Mouse (Mus musculus): ENCODE measurements around the gene Soat2.

Gene Soat2

DNA sequence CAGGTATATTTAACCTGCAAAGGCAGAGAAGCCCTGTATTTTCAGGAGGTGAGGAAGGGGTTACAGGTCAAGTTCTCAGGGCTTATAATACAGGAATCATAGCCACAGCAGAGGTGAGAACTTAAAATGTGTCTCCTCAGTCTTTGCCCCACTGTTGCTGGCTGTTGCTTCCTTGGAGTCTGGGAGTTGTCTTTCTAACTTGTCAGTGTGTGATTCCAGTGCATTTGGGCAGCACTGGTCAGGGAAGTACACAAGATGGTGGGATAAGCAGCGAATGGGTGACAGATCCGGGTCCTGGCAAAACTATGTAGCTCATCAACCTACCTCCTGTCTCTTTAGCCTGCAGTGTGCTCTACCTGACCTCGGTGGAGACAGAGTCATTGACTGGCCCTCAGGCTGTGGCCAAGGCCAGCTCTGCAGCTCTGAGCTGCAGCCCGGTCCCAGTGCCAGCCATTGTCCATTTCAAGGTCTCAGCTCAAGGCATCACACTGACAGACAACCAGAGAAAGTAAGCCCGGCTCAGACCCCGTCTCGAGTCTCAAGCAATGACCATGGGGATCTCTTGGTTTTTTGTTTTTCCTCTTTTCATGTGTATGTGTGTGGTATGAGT lies 35.6 kb upstream of the Soat2 start:
- no peak for DNase-seq (ENCODE audit: low spot score)

DNA sequence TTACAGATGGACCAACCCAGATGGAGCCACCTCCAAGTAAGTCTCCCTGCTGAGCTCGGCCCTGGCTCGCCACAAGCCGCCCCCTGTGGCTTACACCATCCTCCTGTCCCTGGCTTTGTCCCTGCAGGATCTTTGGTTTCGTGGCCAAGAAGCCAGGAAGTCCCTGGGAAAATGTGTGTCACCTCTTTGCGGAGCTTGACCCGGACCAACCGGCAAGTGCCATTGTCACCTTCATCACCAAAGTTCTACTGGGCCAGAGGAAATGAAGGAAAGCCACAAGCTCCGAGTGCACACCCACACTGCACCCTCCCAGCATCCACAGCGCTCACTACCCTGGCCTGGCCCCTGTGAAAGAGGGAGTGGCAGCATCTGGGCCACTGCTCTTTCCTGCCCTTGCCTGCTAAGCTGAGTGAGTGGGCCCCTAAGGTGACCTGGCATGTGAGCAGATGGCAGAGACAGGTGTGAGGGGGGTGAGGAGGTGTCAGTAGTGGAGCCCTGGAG lies 34.5 kb upstream of the Soat2 start:
- DNase-seq (ENCODE audit: low spot score): no peak

DNA sequence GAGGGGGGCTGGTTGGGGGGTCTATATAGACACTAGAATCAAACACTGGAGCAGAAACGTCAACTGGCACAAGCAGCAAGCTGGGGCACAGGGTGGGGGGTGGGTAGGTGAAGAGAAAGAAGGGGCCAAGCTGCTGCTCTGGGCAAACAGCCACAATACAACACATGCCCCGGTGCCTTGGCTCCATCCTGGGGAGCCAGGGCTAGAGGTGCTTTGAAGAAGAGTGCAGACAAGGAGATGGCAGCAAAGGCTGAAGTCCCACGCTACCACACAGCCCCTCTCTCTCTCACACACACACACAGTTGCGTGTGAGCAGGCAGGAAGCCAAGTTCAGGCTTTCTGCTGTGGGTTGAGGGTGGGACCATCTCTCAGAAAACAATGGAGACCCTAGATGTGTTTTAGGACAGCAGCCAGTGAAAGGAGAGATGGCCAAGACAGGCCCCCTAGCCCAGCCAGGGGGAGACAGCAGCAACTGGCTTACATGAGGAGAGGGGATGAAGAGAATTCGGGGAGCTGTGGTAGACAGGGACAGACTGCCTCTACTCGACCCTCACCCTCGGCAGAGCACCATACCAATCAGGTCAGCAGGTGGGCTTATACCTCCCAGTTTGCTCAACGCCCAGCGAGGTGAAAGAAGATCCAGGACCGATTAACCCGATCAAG lies 33.4 kb upstream of the Soat2 start:
- DNase-seq (ENCODE audit: low spot score): no peak

DNA sequence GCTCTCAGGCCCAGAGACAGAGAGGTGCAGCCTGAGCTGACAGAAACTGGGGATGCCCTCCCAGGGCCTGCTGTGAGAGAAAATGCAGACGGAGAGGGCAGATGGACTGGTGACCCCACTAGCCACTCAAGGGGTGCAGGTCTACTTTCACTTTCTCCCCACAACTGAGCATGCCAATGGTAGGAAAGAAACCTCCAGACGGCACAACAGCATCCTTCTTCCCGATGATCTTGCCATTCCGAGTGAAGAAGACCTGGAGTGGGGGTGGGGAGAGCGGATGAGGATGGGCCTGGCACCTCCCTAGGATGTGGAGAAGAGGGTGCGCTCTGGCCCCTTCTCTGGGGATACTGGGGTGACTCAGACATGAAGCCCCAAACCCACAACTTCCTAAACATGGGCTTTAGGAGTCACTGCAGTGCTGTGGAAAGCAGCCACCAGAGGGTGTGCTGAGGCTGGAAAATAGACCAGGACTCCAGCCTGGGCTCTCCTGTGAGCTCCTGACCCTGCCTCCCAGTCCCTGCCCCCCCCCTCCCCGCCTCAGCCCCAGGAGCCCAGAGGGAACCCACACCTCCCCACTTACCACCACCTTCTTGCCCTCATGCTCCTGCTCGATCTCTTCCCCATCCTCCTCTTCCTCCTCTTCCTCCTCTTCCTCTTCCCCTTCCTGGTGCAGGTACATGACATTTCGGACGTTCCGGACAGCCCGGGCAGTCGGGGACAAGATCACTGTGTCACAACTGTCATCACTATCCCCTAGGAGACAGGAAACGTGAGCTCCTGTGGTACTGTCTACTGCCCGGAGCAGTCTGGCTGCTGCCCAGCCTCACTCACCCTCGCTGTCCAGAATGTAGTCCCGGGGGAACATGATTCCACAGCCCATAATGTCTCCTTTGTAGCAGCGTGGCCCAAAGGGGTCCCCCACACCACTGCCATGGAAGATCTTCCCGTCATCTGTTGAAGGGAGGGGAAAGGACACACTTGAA lies 32.6 kb upstream of the Soat2 start:
- DNase-seq (ENCODE audit: low spot score): no peak

DNA sequence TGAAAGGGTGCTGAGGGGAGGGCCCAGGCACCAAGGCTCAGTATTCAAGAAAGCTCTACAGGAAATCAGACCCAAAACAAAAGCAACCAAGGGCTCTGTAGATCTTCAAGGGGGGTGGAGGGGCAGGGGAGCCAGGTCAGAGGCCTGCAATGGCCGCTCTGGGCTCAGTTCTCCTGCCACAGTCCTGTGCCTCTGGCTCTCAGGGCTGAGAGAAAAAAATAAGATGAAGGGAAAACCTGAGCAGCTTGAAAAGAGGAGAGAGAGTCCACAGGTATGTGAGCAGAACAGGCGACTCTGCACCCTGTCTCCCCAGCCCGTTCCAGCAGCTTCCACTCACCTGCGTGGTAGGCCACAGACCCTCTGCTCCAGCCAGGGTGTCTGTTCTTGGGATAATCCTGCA lies 31.7 kb upstream of the Soat2 start:
- no peak for DNase-seq (ENCODE audit: low spot score)

DNA sequence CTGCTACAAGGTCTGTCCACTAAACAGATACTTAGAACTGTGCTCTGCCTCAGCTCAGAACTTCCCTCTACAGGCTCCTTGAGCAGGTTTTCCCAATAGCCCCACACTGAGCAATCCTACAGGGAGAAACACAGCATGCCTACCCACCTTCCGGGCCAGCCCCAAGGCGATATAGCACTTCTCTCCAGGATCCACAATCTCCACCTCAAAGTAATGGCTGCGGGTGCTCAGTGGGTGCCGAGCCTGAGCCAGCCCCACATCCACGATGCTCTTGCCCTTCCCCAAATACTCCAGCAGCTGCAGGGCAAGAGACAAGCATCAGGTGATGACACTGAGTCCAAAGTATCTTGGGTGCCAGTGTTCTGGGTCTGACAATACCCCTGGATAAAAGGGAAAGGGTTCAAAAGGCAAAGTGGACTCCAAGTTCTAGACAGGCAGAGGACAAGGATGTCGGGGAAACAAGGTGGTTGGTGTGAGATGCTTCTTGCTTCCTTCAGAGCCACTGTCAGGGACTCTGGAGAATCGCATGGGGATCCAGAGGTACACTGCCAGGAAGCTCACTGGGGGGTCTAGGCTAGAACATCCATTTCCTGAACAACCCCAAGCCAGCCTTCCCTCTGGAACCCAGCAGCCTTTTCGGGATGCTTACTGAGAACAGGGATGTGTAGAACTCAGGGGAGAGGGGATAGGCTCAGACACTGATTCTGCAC lies 31.1 kb upstream of the Soat2 start:
- DNase-seq (ENCODE audit: low spot score): no peak

DNA sequence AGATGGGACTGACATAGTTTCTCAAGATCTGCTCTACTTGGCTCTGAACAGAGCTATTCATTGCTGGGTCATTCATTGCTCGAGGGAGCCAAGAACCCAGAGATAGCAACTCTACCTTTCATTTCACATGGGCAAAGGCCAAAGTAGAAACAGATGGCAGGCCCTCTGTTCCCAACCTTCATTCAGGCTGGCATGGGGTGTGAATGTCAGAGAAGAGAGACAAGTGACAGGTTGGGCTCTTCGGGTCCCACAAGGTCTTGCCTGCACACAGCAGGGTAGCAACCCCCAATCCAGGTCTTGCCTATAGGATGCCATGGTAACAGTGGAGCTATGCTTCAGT lies 30.5 kb upstream of the Soat2 start:
- DNase-seq (ENCODE audit: low spot score): no peak

DNA sequence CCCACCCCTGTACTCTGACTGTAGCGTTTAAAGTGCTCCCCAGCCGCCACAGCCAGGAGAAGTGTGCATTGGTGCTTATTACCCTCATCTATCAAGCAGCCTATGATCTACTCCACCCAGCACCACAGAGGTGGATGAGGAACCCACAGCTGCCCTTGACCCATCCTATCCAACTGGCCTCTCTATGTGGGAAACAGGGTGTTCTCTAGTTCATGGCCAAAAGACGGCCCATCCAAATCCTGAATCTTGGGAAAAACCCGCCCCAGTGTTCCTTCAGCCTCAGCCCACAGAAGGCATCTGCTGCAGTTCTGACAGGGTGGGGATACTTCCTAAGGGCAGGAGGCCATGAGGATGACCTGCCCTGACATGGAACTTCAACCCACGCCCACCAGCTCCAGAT lies 29.8 kb upstream of the Soat2 start:
- no peak for DNase-seq (ENCODE audit: low spot score)

DNA sequence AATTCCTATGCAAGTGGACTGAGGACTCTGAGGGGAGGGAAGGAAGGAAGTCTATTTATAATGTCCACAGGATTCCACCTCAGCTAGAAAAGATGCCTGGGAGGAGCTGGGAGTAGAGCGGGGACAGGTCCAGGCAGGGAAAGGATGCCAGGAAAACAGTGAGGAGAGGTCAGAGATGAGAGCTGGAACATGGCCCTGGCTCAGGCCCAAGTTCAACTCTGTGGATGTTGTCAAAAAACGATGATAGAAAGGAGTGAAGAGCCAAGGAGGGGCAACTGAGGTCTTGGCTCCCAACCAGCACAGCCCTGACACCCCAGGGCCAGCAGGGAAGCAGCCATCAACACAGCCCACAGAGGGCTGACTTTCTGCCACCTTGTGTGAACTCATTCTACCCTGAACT lies 24.0 kb upstream of the Soat2 start:
- DNase-seq (ENCODE audit: low spot score): no peak

DNA sequence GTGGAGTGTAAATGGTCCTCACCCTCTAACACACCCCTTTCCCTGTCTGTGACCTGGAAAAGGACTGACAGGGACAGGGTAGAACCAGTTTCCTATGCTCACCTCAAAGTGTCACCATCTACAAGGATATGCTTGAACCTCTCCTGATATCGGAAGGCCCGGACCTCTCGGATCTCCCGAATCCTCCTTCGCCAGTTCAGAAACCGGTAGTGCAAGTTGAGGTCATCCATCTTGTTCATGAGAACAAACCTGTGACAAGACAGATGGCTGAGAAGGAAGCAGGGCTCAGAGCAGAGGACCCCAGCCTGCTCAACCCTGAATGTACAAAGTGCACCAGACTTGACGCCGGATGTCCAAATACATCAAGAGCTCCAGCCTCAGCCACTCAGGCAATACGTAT lies 17.0 kb upstream of the Soat2 start:
- DNase-seq (ENCODE audit: low spot score): no peak

DNA sequence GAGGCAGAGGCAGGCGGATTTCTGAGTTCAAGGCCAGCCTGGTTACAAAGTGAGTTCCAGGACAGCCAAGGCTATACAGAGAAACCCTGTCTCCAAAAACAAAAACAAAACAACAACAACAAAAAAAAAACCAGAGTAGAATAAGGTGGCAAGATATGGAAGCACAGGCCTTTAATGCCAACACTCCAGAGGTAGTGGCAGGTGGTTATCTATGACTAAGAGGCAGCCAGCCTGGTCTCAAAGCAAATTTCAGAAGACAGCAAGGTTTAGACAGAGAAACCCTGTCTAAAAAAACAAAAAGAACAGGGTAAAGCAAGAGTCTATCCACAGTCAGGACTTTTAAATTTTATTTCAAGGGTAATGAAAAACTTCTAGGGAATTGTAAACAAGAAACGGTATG lies 15.6 kb upstream of the Soat2 start:
- no peak for DNase-seq (ENCODE audit: low spot score)

DNA sequence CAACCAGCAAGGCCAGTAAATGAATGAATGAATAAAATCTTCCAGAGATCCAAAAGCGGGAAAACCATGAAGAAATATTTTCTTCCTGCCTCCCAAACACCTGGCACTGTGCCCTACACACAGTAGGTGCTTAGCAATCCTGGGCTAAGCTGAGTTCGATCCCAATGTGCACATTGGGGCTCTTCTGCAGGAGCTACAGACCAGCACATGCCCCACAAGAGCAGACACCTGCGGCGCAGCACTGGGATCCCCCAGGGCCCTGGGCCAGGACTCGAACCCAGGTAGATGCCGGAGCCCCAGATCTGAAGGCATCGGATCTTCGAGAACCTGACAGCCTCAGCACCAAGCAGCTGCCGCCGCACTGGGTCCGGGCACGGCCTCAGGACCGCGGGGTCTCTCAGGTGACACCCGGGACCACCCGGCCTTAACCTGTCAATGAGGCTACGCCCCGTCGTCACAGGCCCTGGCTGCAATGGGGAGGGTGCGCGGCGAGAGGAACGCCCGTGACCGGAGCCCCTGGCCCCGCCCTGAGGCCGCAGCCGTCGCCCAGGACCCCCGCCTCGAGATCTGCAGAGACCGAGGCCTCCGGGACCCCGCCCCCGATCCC lies 14.7 kb upstream of the Soat2 start:
- DNase-seq (ENCODE audit: low spot score): no peak

DNA sequence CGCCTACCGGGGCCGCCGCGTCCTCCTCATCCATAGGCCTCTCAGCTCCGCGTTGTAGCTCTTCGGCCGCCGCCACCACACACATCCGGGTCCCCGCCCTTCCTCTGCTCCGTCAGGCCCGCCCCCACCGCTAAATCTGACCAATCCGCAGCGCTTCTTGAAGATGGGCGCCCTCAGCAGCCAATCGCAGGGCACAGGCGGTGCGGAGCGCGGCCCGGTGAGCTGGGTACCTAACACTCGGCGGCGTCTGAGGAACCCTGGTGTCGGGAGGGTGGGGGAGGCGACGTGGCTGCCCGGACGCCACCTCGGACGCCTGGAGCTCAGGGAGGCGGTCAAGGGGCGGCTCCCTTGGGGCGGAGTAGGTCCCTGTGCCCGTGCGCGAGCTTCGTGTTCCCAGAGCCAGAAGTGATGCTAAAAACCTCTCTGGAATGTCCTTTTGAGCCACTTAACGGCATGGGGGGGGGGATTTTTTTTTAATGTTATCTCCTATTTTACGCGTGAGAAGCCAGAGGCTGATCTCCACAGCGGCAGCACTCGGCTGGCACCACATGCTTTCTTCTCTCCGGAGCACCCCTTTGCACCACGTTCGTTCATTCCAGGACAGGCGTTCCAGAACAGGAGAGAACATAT lies 14.1 kb upstream of the Soat2 start, which contains the start of gene Spryd3:
Spryd3 (minus strand) TSS at position 106 of the 630 bp plus-strand sequence.
- peak; percentile 95 for DNase-seq (ENCODE audit: low spot score)

DNA sequence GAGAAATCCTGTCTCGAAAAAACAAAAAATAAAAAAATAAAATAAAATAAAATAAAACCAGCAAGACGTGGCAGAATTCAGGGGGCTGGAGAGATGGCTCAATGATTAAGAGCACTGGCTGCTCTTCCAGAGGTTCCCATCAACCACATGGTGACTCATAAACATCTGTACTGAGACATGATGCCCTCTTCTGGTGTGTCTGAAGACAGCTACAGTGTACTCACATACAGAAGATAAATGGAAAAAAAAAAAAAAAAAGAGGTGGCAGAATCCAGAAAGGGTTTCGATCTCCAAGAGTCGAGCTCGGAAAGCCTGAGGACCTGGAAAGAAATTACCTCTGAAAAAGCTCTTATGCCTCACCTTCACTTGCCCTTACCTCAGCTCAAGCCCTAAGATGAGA lies 9.2 kb upstream of the Soat2 start:
- DNase-seq (ENCODE audit: low spot score): no peak

DNA sequence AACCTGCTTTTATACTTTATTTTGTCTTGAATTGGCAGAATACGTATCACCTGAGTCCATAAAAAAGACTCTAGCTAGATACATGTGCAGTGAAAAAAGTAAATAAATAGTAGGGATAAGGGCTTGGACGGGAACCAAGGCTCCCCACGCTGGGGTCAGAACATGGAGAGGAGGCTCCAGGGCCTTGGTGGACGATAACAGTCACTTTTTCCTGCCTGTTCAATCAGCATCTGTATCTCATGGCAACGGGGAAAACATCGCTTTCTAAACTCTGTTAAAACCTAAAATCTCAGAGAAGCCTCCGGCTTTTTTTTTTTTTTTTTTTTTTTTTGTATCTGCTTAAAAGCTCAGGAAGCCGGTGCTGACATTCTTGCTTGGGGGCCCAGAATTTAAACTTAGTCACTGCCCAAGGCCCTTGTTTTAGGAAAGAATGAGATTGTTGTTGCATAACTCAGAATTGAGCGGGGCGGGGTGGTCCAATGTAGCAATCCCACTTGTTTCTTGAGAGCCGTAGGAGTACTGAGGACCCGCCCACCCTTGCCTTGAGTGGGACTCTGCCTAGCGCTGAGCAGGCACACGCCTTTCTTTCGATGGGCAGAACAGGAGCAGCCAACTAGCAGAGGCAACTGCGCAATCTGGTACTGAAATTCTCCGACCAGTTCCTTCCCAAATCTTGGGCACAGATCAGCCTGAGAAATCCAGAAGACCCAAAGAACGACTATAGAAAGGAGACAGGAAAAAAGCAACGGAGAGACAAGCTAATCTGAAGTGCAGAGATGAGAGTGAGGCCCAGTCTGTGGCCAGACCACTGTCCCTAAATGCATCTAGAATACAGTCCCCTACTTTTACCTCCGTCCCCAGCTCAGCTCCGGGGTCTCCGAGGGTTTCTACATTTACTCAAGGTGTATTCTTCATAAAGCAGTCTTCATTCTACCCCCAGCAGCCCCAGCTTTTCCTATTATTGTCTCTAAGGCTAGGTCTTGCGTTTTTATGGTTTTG lies 7.1 kb upstream of the Soat2 start:
- DNase-seq (ENCODE audit: low spot score): no peak

DNA sequence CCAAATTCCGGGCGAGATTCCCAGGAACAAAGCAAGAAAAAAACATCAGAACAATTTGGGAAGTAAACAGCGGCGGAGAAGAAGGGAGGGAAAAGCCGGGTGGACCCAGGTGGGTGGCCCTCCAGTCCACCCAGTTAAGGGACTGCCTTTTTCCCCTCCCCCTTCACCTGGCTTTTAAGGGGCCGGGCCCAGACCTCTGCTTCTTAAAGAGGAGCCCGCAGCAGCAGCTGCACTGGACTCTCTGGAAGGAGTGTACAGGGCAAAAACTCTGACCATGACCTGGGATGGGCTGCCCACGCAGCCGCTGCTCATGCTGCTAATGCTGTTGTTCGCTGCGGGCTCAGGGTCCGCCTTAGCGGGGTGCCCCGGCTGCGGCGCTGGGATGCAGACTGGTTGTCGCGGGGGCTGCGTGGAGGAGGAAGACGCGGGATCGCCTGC lies 6.0 kb upstream of the Soat2 start, which contains the start of gene Igfbp6:
Igfbp6 (plus strand) TSS at position 89 of the 438 bp plus-strand sequence.
- DNase-seq (ENCODE audit: low spot score): no peak

DNA sequence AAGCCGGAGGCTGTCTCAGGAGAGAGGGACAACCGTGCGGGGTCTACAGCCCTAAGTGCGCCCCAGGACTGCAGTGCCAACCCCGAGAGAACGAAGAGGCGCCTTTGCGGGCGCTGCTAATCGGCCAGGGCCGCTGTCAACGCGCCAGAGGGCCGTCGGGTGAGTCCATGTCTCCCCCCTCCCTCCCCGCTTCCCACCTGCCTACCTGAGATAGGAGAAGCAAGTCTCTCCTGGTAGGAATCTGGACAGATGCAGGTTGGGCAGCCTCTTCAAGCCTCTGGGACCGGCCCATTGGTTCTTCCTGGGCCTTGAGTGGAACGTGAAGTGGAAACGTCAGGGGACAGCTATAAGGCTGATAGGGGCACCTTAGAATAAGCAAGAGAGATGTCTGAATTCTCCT lies 5.6 kb upstream of the Soat2 start:
- no peak for DNase-seq (ENCODE audit: low spot score)

DNA sequence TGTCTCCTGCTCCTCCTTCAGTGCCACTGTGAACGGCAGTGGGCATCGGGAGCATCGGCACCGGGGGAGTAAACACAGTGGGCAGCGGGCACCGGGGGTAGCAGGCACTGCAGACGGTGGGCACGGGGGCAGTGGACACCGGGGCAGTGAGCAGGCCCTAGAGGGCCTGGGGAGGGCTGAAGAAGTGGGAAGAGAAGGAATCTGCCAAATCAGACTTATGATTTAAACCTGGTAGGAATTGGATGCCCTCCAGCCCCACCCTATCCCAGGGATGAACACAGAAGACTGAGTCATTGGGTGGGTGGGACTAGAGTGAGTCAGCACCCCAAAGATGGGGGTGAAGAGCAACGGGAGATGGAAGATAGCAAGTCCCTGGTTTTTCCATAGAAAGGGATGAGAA lies 5.0 kb upstream of the Soat2 start:
- no peak for DNase-seq (ENCODE audit: low spot score)

DNA sequence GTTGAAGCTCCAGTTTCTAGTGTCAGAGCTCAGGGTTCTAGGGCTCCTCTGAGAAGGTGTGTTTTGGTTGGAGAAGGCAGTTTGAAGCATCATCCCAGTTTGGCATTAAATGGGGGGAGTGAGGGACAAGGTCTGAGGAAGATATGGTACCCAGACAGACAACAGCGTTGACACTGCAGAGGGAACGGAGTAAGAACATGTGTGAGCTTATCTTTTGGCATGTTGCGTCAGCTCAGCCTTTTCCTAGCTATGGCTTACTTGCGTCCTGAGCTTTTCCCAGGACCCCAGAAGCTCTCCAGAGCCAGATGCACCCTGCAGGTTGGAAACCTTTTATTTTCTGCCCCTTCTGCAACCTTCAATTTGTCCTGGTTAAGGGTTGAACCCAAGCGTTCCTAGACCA lies 4.2 kb upstream of the Soat2 start:
- no peak for DNase-seq (ENCODE audit: low spot score)

DNA sequence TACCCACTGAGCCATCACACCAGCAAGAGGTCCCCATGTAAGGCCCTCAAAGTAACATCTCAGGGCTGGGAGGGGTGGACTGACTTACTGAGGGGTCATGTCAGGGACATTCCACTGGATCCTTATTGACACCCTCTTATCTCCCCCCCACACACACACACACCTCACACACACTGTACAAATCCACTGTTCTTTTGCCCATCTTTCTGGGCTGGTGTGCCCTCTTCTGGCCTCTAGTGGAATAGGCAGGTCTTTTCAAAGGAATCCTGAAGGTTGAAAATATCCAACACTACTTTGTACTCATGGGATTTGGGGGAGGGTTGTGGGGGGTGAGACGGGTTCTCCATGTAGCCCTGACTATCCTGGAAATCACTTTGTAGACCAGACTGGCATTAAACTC lies 3.4 kb upstream of the Soat2 start:
- DNase-seq (ENCODE audit: low spot score): no peak
